ENCODE assay signal across 20 mouse cellular contexts in the genomic region with DNA sequence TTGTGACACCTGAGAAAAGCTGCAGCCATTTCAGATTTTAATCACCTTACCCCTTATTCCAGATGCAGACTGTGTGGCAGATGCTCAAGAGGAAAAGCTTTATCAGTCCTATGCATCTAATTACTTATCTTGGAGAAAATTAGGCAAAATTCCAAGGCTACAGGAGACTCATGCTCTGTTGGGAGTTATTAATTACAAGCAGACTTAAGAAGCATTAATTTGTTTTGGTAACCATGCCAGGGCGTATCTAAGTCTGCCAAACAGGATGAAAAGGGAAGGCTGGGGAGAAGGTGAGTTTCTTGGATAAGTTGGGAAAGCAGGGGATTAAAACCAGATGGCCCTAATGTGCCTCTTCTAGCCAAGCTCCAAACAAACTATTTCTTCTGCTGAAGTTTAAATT.
DNase-seq lines count a peak whose midpoint lies in the region; ATAC-seq and TF ChIP-seq lines count a peak whose summit lies in the region.
"Had no signal": no experiment of that assay in that cellular context is flagged by ENCODE, and none has a peak within 500 bp of the region (broad histone marks: within the 10 kb centered on the region; RNA-seq: fewer than 3 reads in every experiment).

No protein-coding gene starts in this region.

- H3K4me1 ChIP-seq in forebrain, embryonic 14.5 days (ENCODE audit: control insufficient read depth, insufficient read depth, low read length): peaks cover 12% of the 10 kb centered on the region; the same call in 1 of the 2 replicates
- H3K4me1 ChIP-seq in forebrain, embryonic 11.5 days (replicated peaks; ENCODE audit: control insufficient read depth, insufficient read depth, low read length): 0 out of 2 replicates have a peak, but pooled peaks cover 2% of the 10 kb centered on the region
- H3K4me1 ChIP-seq in limb, embryonic 14.5 days (ENCODE audit: control insufficient read depth, insufficient read depth, low read length): no peaks in the 10 kb centered on the region; the same call in 1 of the 2 replicates
- peaks cover 23% of the 10 kb centered on the region for H3K4me1 ChIP-seq in limb, embryonic 10.5 days
- H3K4me1 ChIP-seq: liver, embryonic 13.5 days had no signal

- peak; percentile 88 for DNase-seq in forebrain, embryonic 14.5 days (ENCODE audit: low spot score)
- DNase-seq in forebrain, embryonic 11.5 days (ENCODE audit: low spot score): no peak
- DNase-seq in limb, embryonic 14.5 days (ENCODE audit: low spot score): peak; percentile 14
- no peak for DNase-seq in limb, embryonic 10.5 days (ENCODE audit: low spot score)
- DNase-seq in brain, adult 2 months (ENCODE audit: low read depth, low spot score): peak; percentile 9
- peak; percentile 87 for DNase-seq in fat pad, adult 2 months (ENCODE audit: extremely low read depth, low read depth, low spot score)
- DNase-seq in adrenal gland, postnatal 25 days: no peak
- DNase-seq: cerebellum, adult 8-10 months; gastrocnemius, postnatal 10 days; kidney, adult 18-20 months; kidney, postnatal 36 days; left cerebral cortex, postnatal 4 days; liver, embryonic 13.5 days; thymus, postnatal 25 days had no signal

- H3K36me3 ChIP-seq in forebrain, embryonic 14.5 days (ENCODE audit: control insufficient read depth, insufficient read depth, low read length): no peaks in the 10 kb centered on the region
- no peaks in the 10 kb centered on the region for H3K36me3 ChIP-seq in forebrain, embryonic 11.5 days (ENCODE audit: control insufficient read depth, insufficient read depth, low read length)
- no peaks in the 10 kb centered on the region for H3K36me3 ChIP-seq in limb, embryonic 14.5 days (ENCODE audit: control insufficient read depth, insufficient read depth, low read length)
- H3K36me3 ChIP-seq in limb, embryonic 10.5 days: no peaks in the 10 kb centered on the region
- H3K36me3 ChIP-seq: forebrain, embryonic 12.5 days; liver, embryonic 13.5 days had no signal

- no peak for TF ChIP-seq POLR2A in limb, embryonic 14.5 days (IDR thresholded peaks at IDR 0.05; ENCODE audit: borderline replicate concordance, extremely low read depth, insufficient read depth, insufficient read length)

- 34% methylated on average over 1 of the region's 1 CpGs for WGBS in forebrain, embryonic 14.5 days
- WGBS in forebrain, embryonic 11.5 days: 66% methylated on average over 1 of the region's 1 CpGs
- WGBS in limb, embryonic 14.5 days: 35% methylated on average over 1 of the region's 1 CpGs
- WGBS in limb, embryonic 10.5 days: 20% methylated on average over 1 of the region's 1 CpGs

- no peaks in the 10 kb centered on the region for H3K27me3 ChIP-seq in forebrain, embryonic 14.5 days (replicated peaks; ENCODE audit: control insufficient read depth, insufficient read depth, low read length)
- H3K27me3 ChIP-seq in forebrain, embryonic 11.5 days (ENCODE audit: control insufficient read depth, insufficient read depth, low read length): no peaks in the 10 kb centered on the region
- H3K27me3 ChIP-seq in limb, embryonic 14.5 days (ENCODE audit: control insufficient read depth, insufficient read depth, low read length): no peaks in the 10 kb centered on the region
- no peaks in the 10 kb centered on the region for H3K27me3 ChIP-seq in limb, embryonic 10.5 days (ENCODE audit: low read depth, poor library complexity, severe bottlenecking)
- H3K27me3 ChIP-seq: embryonic facial prominence, embryonic 13.5 days; liver, embryonic 13.5 days; megakaryocyte, embryonic 14.5 days had no signal

- no peak overlapping the region for H3K27ac ChIP-seq in forebrain, embryonic 14.5 days (ENCODE audit: low read depth, low read length)
- no peak overlapping the region for H3K27ac ChIP-seq in forebrain, embryonic 11.5 days (ENCODE audit: low read depth, low read length)
- H3K27ac ChIP-seq in limb, embryonic 14.5 days (replicated peaks; ENCODE audit: low read depth, low read length): no peak overlapping the region
- H3K27ac ChIP-seq in limb, embryonic 10.5 days: no peak overlapping the region
- H3K27ac ChIP-seq: embryonic facial prominence, embryonic 13.5 days; forebrain, embryonic 12.5 days; liver, embryonic 13.5 days had no signal

- no peak overlapping the region for H3K4me3 ChIP-seq in forebrain, embryonic 14.5 days (ENCODE audit: low read depth, low read length)
- H3K4me3 ChIP-seq in forebrain, embryonic 11.5 days (ENCODE audit: low read depth, low read length): no peak overlapping the region
- H3K4me3 ChIP-seq in limb, embryonic 14.5 days (replicated peaks; ENCODE audit: low read length): no peak overlapping the region
- H3K4me3 ChIP-seq in limb, embryonic 10.5 days: no peak overlapping the region
- H3K4me3 ChIP-seq: embryonic facial prominence, embryonic 13.5 days; forebrain, embryonic 12.5 days; liver, embryonic 13.5 days; megakaryocyte, embryonic 14.5 days; myocyte had no signal

- peak; percentile 30 for ATAC-seq in forebrain, embryonic 14.5 days
- no peak for ATAC-seq in forebrain, embryonic 11.5 days (replicated peaks; ENCODE audit: low FRiP score)
- no peak for ATAC-seq in limb, embryonic 14.5 days (ENCODE audit: low FRiP score, low read depth)
- ATAC-seq: lung, postnatal 0 days had no signal

- H3K4me2 ChIP-seq in forebrain, embryonic 14.5 days (ENCODE audit: low read length): no peak overlapping the region
- no peak overlapping the region for H3K4me2 ChIP-seq in forebrain, embryonic 11.5 days (ENCODE audit: low read depth, low read length, severe bottlenecking)
- no peak overlapping the region for H3K4me2 ChIP-seq in limb, embryonic 14.5 days (replicated peaks; ENCODE audit: low read depth, low read length, severe bottlenecking)
- H3K4me2 ChIP-seq: embryonic facial prominence, embryonic 13.5 days; forebrain, embryonic 12.5 days; heart, embryonic 11.5 days; liver, embryonic 13.5 days had no signal

- no peak overlapping the region for H3K9ac ChIP-seq in forebrain, embryonic 14.5 days (ENCODE audit: low read length)
- no peak overlapping the region for H3K9ac ChIP-seq in forebrain, embryonic 11.5 days (ENCODE audit: low read length)
- H3K9ac ChIP-seq in limb, embryonic 14.5 days (ENCODE audit: low read depth, low read length, severe bottlenecking): no peak overlapping the region
- H3K9ac ChIP-seq: embryonic facial prominence, embryonic 13.5 days; forebrain, embryonic 12.5 days; liver, embryonic 13.5 days had no signal

- H3K9me3 ChIP-seq in forebrain, embryonic 14.5 days (replicated peaks; ENCODE audit: control insufficient read depth, low read length): no peaks in the 10 kb centered on the region
- no peaks in the 10 kb centered on the region for H3K9me3 ChIP-seq in forebrain, embryonic 11.5 days (ENCODE audit: control insufficient read depth, low read length)
- H3K9me3 ChIP-seq in limb, embryonic 14.5 days (ENCODE audit: control insufficient read depth, low read length): no peaks in the 10 kb centered on the region
- H3K9me3 ChIP-seq in limb, embryonic 10.5 days (replicated peaks): no peaks in the 10 kb centered on the region
- H3K9me3 ChIP-seq: embryonic facial prominence, embryonic 13.5 days; forebrain, embryonic 12.5 days; liver, embryonic 13.5 days; megakaryocyte, embryonic 14.5 days had no signal

Comparison
In these comparisons a context has a peak if more than half of its experiments do, and no peak if none do; other contexts are left out.
1. DNase-seq: peak in forebrain, embryonic 14.5 days (single experiment), limb, embryonic 14.5 days (single experiment), brain, adult 2 months (single experiment) and fat pad, adult 2 months (single experiment); none in forebrain, embryonic 11.5 days (single experiment), limb, embryonic 10.5 days (single experiment) and adrenal gland, postnatal 25 days (single experiment).